Mouse (Mus musculus): ENCODE results near the gene Rps7. TPM values are rescaled to one million over a fixed set of nuclear protein-coding genes. Genes with fewer than 3 reads are reported as not detected.

Rps7 gene
- polyA plus RNA-seq, 1 experiment from 2014 or later, result 1,086 TPM

GRCm38 (mm10) chr12:28603494-28603893 lies 32.3 kb downstream of the Rps7 start:
- no peak overlapping the region for H3K4me3 ChIP-seq (ENCODE audit: low read depth, low read length)
- no peaks in the 10 kb centered on the region for H3K9me3 ChIP-seq (ENCODE audit: control insufficient read depth, low read length)
- no peak overlapping the region for H3K4me2 ChIP-seq (ENCODE audit: low read length)
- ATAC-seq (replicated peaks; ENCODE audit: low FRiP score, low TSS enrichment, low read depth) (no peak), DNase-seq (ENCODE audit: low spot score) (no peak)
- H3K9ac ChIP-seq (ENCODE audit: low read length), result no peak overlapping the region
- H3K4me1 ChIP-seq (replicated peaks; ENCODE audit: control insufficient read depth, insufficient read depth, low read length), result no peaks in the 10 kb centered on the region
- H3K27ac ChIP-seq (ENCODE audit: low read depth), result no peak overlapping the region
- no peaks in the 10 kb centered on the region for H3K27me3 ChIP-seq (replicated peaks; ENCODE audit: control insufficient read depth, insufficient read depth, low read length)
- no peaks in the 10 kb centered on the region for H3K36me3 ChIP-seq (ENCODE audit: control insufficient read depth, insufficient read depth, low read length)
- 71% methylated on average over 1 of the region's 1 CpGs for WGBS

GRCm38 (mm10) chr12:28602259-28602658 lies 33.5 kb downstream of the Rps7 start:
- Histone ChIP-seq H3K4me2 (ENCODE audit: low read length) (no peak overlapping the region), H3K27ac (ENCODE audit: low read depth) (no peak overlapping the region), H3K9ac (ENCODE audit: low read length) (no peak overlapping the region), H3K4me1 (replicated peaks; ENCODE audit: control insufficient read depth, insufficient read depth, low read length) (no peaks in the 10 kb centered on the region), H3K4me3 (ENCODE audit: low read depth, low read length) (no peak overlapping the region), H3K9me3 (ENCODE audit: control insufficient read depth, low read length) (no peaks in the 10 kb centered on the region), H3K36me3 (ENCODE audit: control insufficient read depth, insufficient read depth, low read length) (no peaks in the 10 kb centered on the region), H3K27me3 (replicated peaks; ENCODE audit: control insufficient read depth, insufficient read depth, low read length) (no peaks in the 10 kb centered on the region)
- no peak for ATAC-seq (replicated peaks; ENCODE audit: low FRiP score, low TSS enrichment, low read depth)
- 18% methylated on average over 4 of the region's 4 CpGs for WGBS
- no peak for DNase-seq (ENCODE audit: low spot score)

GRCm38 (mm10) chr12:28598526-28598991 lies 37.2 kb downstream of the Rps7 start:
- Histone ChIP-seq H3K27ac (ENCODE audit: low read depth) (no peak overlapping the region), H3K4me1 (replicated peaks; ENCODE audit: control insufficient read depth, insufficient read depth, low read length) (no peaks in the 10 kb centered on the region), H3K4me3 (ENCODE audit: low read depth, low read length) (no peak overlapping the region), H3K36me3 (ENCODE audit: control insufficient read depth, insufficient read depth, low read length) (no peaks in the 10 kb centered on the region), H3K4me2 (ENCODE audit: low read length) (no peak overlapping the region), H3K9ac (ENCODE audit: low read length) (no peak overlapping the region), H3K27me3 (replicated peaks; ENCODE audit: control insufficient read depth, insufficient read depth, low read length) (no peaks in the 10 kb centered on the region), H3K9me3 (ENCODE audit: control insufficient read depth, low read length) (no peaks in the 10 kb centered on the region)
- DNase-seq (ENCODE audit: low spot score), result no peak
- ATAC-seq (replicated peaks; ENCODE audit: low FRiP score, low TSS enrichment, low read depth), result no peak
- 58% methylated on average over 2 of the region's 2 CpGs for WGBS

GRCm38 (mm10) chr12:28598110-28598509 lies 37.6 kb downstream of the Rps7 start:
- WGBS, result 59% methylated on average over 3 of the region's 3 CpGs
- Histone ChIP-seq H3K4me1 (replicated peaks; ENCODE audit: control insufficient read depth, insufficient read depth, low read length) (no peaks in the 10 kb centered on the region), H3K9ac (ENCODE audit: low read length) (no peak overlapping the region), H3K4me3 (ENCODE audit: low read depth, low read length) (no peak overlapping the region), H3K9me3 (ENCODE audit: control insufficient read depth, low read length) (no peaks in the 10 kb centered on the region), H3K27ac (ENCODE audit: low read depth) (no peak overlapping the region), H3K27me3 (replicated peaks; ENCODE audit: control insufficient read depth, insufficient read depth, low read length) (no peaks in the 10 kb centered on the region), H3K4me2 (ENCODE audit: low read length) (no peak overlapping the region), H3K36me3 (ENCODE audit: control insufficient read depth, insufficient read depth, low read length) (no peaks in the 10 kb centered on the region)
- ATAC-seq (replicated peaks; ENCODE audit: low FRiP score, low TSS enrichment, low read depth) (no peak), DNase-seq (ENCODE audit: low spot score) (no peak)

- 63% methylated on average over 9 of the region's 9 CpGs for WGBS
- no peak for ATAC-seq (replicated peaks; ENCODE audit: low FRiP score, low TSS enrichment, low read depth)
- DNase-seq (ENCODE audit: low spot score), result no peak
- Histone ChIP-seq H3K9ac (ENCODE audit: low read length) (no peak overlapping the region), H3K9me3 (ENCODE audit: control insufficient read depth, low read length) (no peaks in the 10 kb centered on the region), H3K4me3 (ENCODE audit: low read depth, low read length) (no peak overlapping the region), H3K27ac (ENCODE audit: low read depth) (no peak overlapping the region), H3K27me3 (replicated peaks; ENCODE audit: control insufficient read depth, insufficient read depth, low read length) (no peaks in the 10 kb centered on the region), H3K36me3 (ENCODE audit: control insufficient read depth, insufficient read depth, low read length) (no peaks in the 10 kb centered on the region), H3K4me1 (replicated peaks; ENCODE audit: control insufficient read depth, insufficient read depth, low read length) (no peaks in the 10 kb centered on the region), H3K4me2 (ENCODE audit: low read length) (no peak overlapping the region)
Measured at GRCm38 (mm10) chr12:28597699-28598098, 38.1 kb downstream of the Rps7 start.

GRCm38 (mm10) chr12:28596851-28597250 lies 38.9 kb downstream of the Rps7 start:
- H3K9ac ChIP-seq (ENCODE audit: low read length), result no peak overlapping the region
- no peaks in the 10 kb centered on the region for H3K27me3 ChIP-seq (replicated peaks; ENCODE audit: control insufficient read depth, insufficient read depth, low read length)
- H3K27ac ChIP-seq (ENCODE audit: low read depth), result no peak overlapping the region
- DNase-seq (ENCODE audit: low spot score) (no peak), ATAC-seq (replicated peaks; ENCODE audit: low FRiP score, low TSS enrichment, low read depth) (no peak)
- no peaks in the 10 kb centered on the region for H3K4me1 ChIP-seq (replicated peaks; ENCODE audit: control insufficient read depth, insufficient read depth, low read length)
- H3K4me3 ChIP-seq (ENCODE audit: low read depth, low read length), result no peak overlapping the region
- H3K36me3 ChIP-seq (ENCODE audit: control insufficient read depth, insufficient read depth, low read length), result no peaks in the 10 kb centered on the region
- H3K9me3 ChIP-seq (ENCODE audit: control insufficient read depth, low read length), result no peaks in the 10 kb centered on the region
- no peak overlapping the region for H3K4me2 ChIP-seq (ENCODE audit: low read length)

GRCm38 (mm10) chr12:28590428-28590827 lies 45.3 kb downstream of the Rps7 start:
- H3K27ac ChIP-seq (ENCODE audit: low read depth), result no peak overlapping the region
- peaks cover 8% of the 10 kb centered on the region for H3K4me1 ChIP-seq (replicated peaks; ENCODE audit: control insufficient read depth, insufficient read depth, low read length)
- no peak overlapping the region for H3K4me2 ChIP-seq (ENCODE audit: low read length)
- H3K9me3 ChIP-seq (ENCODE audit: control insufficient read depth, low read length), result no peaks in the 10 kb centered on the region
- DNase-seq (ENCODE audit: low spot score) (no peak), ATAC-seq (replicated peaks; ENCODE audit: low FRiP score, low TSS enrichment, low read depth) (no peak)
- H3K27me3 ChIP-seq (replicated peaks; ENCODE audit: control insufficient read depth, insufficient read depth, low read length), result no peaks in the 10 kb centered on the region; the same call in 1 of the 2 replicates
- no peaks in the 10 kb centered on the region for H3K36me3 ChIP-seq (ENCODE audit: control insufficient read depth, insufficient read depth, low read length)
- H3K9ac ChIP-seq (ENCODE audit: low read length), result no peak overlapping the region
- H3K4me3 ChIP-seq (ENCODE audit: low read depth, low read length), result no peak overlapping the region
- 48% methylated on average over 13 of the region's 13 CpGs for WGBS

GRCm38 (mm10) chr12:28589090-28589868 lies 46.5 kb downstream of the Rps7 start:
- 9% methylated on average over 24 of the region's 24 CpGs for whole genome bisulfite sequencing
- peak; percentile 89 for DNase-seq (ENCODE audit: low spot score)
- peak overlapping the region; percentile 29; the same call in 1 of the 2 replicates for H3K9ac ChIP-seq (ENCODE audit: low read length)
- no peaks in the 10 kb centered on the region for H3K9me3 ChIP-seq (ENCODE audit: control insufficient read depth, low read length)
- peaks cover 8% of the 10 kb centered on the region for H3K4me1 ChIP-seq (replicated peaks; ENCODE audit: control insufficient read depth, insufficient read depth, low read length)
- H3K27ac ChIP-seq (ENCODE audit: low read depth), result no peak overlapping the region
- peak overlapping the region; percentile 80 for H3K4me2 ChIP-seq (ENCODE audit: low read length)
- peak; percentile 85 for ATAC-seq (replicated peaks; ENCODE audit: low FRiP score, low TSS enrichment, low read depth)
- H3K4me3 ChIP-seq (ENCODE audit: low read depth, low read length), result peak overlapping the region; percentile 34
- H3K36me3 ChIP-seq (ENCODE audit: control insufficient read depth, insufficient read depth, low read length), result no peaks in the 10 kb centered on the region
- H3K27me3 ChIP-seq (replicated peaks; ENCODE audit: control insufficient read depth, insufficient read depth, low read length), result no peaks in the 10 kb centered on the region; the same call in 1 of the 2 replicates

GRCm38 (mm10) chr12:28587949-28588348 lies 47.8 kb downstream of the Rps7 start:
- Histone ChIP-seq H3K27me3 (replicated peaks; ENCODE audit: control insufficient read depth, insufficient read depth, low read length) (no peaks in the 10 kb centered on the region; the same call in 1 of the 2 replicates), H3K4me3 (ENCODE audit: low read depth, low read length) (no peak overlapping the region), H3K4me1 (replicated peaks; ENCODE audit: control insufficient read depth, insufficient read depth, low read length) (peaks cover 8% of the 10 kb centered on the region), H3K4me2 (ENCODE audit: low read length) (no peak overlapping the region), H3K9me3 (ENCODE audit: control insufficient read depth, low read length) (no peaks in the 10 kb centered on the region), H3K36me3 (ENCODE audit: control insufficient read depth, insufficient read depth, low read length) (no peaks in the 10 kb centered on the region), H3K9ac (ENCODE audit: low read length) (no peak overlapping the region), H3K27ac (ENCODE audit: low read depth) (no peak overlapping the region)
- DNase-seq (ENCODE audit: low spot score) (no peak), ATAC-seq (replicated peaks; ENCODE audit: low FRiP score, low TSS enrichment, low read depth) (no peak)
- 77% methylated on average over 6 of the region's 6 CpGs for WGBS

All from intestine, embryonic 14.5 days (tissue).